Mouse (Mus musculus): ENCODE data around the gene Pld6. TPM values are rescaled to one million over a fixed set of nuclear protein-coding genes. Genes with fewer than 3 reads are reported as not detected.

The Pld6 gene
- polyA plus RNA-seq (2017; shearing (Covaris generic)), result not detected

DNA sequence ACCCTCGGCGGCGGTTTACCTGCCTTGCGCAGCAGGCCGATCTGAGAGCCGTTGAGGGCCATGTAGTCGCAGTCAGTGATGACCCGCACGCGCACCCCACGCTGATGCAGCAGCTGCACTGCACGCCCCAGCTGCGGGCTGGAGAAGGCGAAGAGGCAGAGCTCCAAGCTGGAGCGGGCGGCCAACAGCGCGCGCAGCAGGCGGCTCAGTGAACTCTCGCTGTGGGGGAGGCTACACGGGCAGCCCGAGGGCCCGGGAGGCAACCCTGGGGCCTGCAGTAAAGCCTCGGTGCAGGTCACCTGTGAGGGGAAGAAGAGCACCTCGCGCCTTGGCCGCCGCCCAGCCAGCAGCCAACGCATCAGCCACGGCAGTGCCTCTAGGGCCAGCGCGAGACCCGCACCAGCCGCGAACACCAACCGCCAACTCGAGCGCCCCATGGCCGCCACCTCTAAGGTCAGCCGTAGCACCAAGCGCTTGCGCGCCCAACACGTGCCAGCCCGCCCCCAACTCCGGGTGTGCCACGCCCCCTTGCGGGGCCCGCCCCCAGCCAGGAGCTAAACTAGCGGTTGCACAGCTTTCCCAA lies at the start of gene Pld6:
Gene Pld6 (minus strand): TSS at position 447 of the 583 bp plus-strand sequence.

DNA sequence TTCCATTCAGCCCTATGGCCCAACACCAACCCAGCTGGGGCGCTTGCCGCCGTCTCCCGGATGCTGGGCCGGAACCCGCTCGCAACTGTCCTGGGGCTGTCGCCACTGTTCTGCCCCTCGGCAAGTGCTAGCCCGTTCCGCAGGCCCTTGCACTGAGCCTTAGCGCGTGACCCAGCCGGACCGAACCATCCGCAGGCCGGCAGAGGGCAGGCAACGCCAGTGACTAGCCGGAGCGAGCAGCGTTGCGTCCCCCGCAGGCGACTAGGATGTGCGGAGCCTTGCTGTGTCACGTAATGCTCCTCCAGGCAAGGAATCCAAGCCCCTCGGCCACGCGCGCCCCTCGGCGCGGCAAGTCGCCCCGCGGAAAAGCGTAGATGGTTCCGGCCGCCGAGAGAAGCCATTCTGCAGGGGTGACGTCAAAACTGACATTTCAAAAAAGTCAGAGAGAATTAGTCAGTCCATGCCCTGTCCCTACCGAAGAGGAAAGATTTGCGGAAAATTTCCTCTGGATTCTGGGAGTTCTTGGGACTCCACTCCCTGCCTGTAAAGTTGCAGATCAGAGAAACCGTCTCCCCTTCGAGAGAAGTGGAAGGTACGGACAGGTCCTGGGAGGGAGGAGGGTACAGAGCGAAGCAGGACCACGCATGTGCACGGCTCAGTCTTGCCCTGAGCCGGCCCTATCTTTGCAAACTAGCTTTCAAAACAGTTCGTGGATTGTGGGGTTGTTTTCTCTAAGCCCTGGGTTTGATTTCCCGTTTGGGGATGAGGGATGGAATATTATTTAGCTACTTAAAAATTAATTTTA lies 22.4 kb upstream of the Pld6 start, which contains the start of gene Flcn:
Gene Flcn (minus strand): TSS at position 347 of the 805 bp plus-strand sequence.

Other genes starting within 250 kb of the Pld6 start
- under 1 TPM in 1 of 2 experiments, not detected in 1; 0.15 TPM for gene Nlrp3, start 246.1 kb downstream of the Pld6 start, polyA plus RNA-seq (2017; shearing (Covaris generic))
- gene Olfr222, start 211.4 kb downstream of the Pld6 start, polyA plus RNA-seq (2017; shearing (Covaris generic)), result not detected
- not detected for gene Olfr223, start 194.4 kb downstream of the Pld6 start, polyA plus RNA-seq (2017; shearing (Covaris generic))
- 10 to 100 TPM; 52.3 to 72.0 TPM for gene Mprip, start 126.3 kb downstream of the Pld6 start, polyA plus RNA-seq (2017; shearing (Covaris generic))
- gene Flcn, start 22.4 kb upstream of the Pld6 start, polyA plus RNA-seq (2017; shearing (Covaris generic)), result 10 to 100 TPM; 56.5 to 59.7 TPM
- 10 to 100 TPM; 13.8 to 19.0 TPM for gene Nt5m, start 51.8 kb upstream of the Pld6 start, polyA plus RNA-seq (2017; shearing (Covaris generic))
- 10 to 100 TPM; 89.8 to 96.0 TPM for gene Cops3, start 52.2 kb upstream of the Pld6 start, polyA plus RNA-seq (2017; shearing (Covaris generic))
- gene Med9, start 160.6 kb upstream of the Pld6 start, polyA plus RNA-seq (2017; shearing (Covaris generic)), result 10 to 100 TPM; 15.7 to 18.2 TPM
- gene Rasd1, start 177.3 kb upstream of the Pld6 start, polyA plus RNA-seq (2017; shearing (Covaris generic)), result 1 to 10 TPM in 1 of 2 experiments, not detected in 1; 1.1 TPM